Mouse (Mus musculus) thymus, postnatal 0 days (tissue): Measurements from ENCODE around the gene Vrtn. TPM values are rescaled to one million over a fixed set of nuclear protein-coding genes. Genes with fewer than 3 reads are reported as not detected.
A peak's percentile ranks its signal among the peaks of the same experiment; 100 is the strongest.

ENCODE experiments used
- DNase-seq: peaks from one replicate; pipeline ENCODE4 v3.0.0-alpha.2; 2015; ENCODE audit warnings: low spot score
- polyA plus RNA-seq: library from polyadenylated mRNA; unstranded; fragments of >200 nt; fragmentation: Nextera tagmentation; extraction: Ambion mirVana; gene quantifications from 2 replicates; pipeline ENCODE4 v1.2.1, GENCODE M21; 2015

Vrtn gene
- polyA plus RNA-seq, 1 experiment from 2014 or later: 0.17 TPM

GRCm38 (mm10) chr12:84686176-84686575, 45.4 kb downstream of the Vrtn start:
- DNase-seq: no peak

GRCm38 (mm10) chr12:84687531-84687930, 46.7 kb downstream of the Vrtn start:
- DNase-seq: no peak

- DNase-seq: no peak
Observed at GRCm38 (mm10) chr12:84689051-84689450, 48.2 kb downstream of the Vrtn start.

GRCm38 (mm10) chr12:84691347-84691746, 50.5 kb downstream of the Vrtn start:
- peak; percentile 44 for DNase-seq

- no peak for DNase-seq
Observed at GRCm38 (mm10) chr12:84692141-84692540, 51.3 kb downstream of the Vrtn start.

- peak; percentile 68 for DNase-seq
Observed at GRCm38 (mm10) chr12:84698319-84699081, 57.7 kb downstream of the Vrtn start, which contains the start of gene Syndig1l. Gene Syndig1l (minus strand): TSS chr12:84698831.

Other genes with a start within 250 kb of the Vrtn start
- gene Entpd5, start 232.0 kb upstream of the Vrtn start, polyA plus RNA-seq: 50.0 and 52.7 TPM in 2 replicates
- 1.7 and 2.8 TPM in 2 replicates for gene Bbof1, start 231.9 kb upstream of the Vrtn start, polyA plus RNA-seq
- gene Rnf113a2, start 223.8 kb upstream of the Vrtn start, polyA plus RNA-seq: 48.7 and 48.9 TPM in 2 replicates
- gene Aldh6a1, start 190.0 kb upstream of the Vrtn start, polyA plus RNA-seq: 16.0 and 17.3 TPM in 2 replicates
- 22.3 and 24.2 TPM in 2 replicates for gene Lin52, start 189.6 kb upstream of the Vrtn start, polyA plus RNA-seq
- gene Vsx2, start 71.3 kb upstream of the Vrtn start, polyA plus RNA-seq: 0.27 and 0.35 TPM in 2 replicates
- gene Abcd4, start 23.6 kb upstream of the Vrtn start, polyA plus RNA-seq: 7.4 and 10.0 TPM in 2 replicates
- 0.09 TPM in 2 replicates for gene Syndig1l, start 57.8 kb downstream of the Vrtn start, polyA plus RNA-seq
- gene Npc2, start 132.1 kb downstream of the Vrtn start, polyA plus RNA-seq: 89.7 and 93.1 TPM in 2 replicates
- 156 TPM in 2 replicates for gene Isca2, start 132.2 kb downstream of the Vrtn start, polyA plus RNA-seq
- gene Ltbp2, start 235.5 kb downstream of the Vrtn start, polyA plus RNA-seq: 0.72 and 1.0 TPM in 2 replicates